Mouse (Mus musculus): ENCODE measurements at regions not wholly inside any gene's neighbourhood (a gene's known extent, or its start where the extent isn't known, plus 50 kb on each side); places are given as distances from the start of the nearest gene placed in this dataset.

- TF ChIP-seq CTCF (conservative IDR thresholded peaks at IDR 0.05; ENCODE audit: insufficient read depth, insufficient read length, low read depth, low read length): no peak
- no peak for TF ChIP-seq POLR2A (IDR thresholded peaks at IDR 0.05; ENCODE audit: low read depth, low read length)
Observed at GRCm38 (mm10) chrX:93059533-93059932, 226.7 kb upstream of the Arx start.

Data from kidney, adult 2 months (tissue).